Mouse (Mus musculus): Measurements from ENCODE around the gene Nxn. TPM values are rescaled to one million over a fixed set of nuclear protein-coding genes. Genes with fewer than 3 reads are reported as not detected.

The Nxn gene
- polyA plus RNA-seq (2015; fragmentation: Nextera tagmentation; extraction: Ambion mirVana), result 15.4 and 19.9 TPM in 2 replicates

DNA sequence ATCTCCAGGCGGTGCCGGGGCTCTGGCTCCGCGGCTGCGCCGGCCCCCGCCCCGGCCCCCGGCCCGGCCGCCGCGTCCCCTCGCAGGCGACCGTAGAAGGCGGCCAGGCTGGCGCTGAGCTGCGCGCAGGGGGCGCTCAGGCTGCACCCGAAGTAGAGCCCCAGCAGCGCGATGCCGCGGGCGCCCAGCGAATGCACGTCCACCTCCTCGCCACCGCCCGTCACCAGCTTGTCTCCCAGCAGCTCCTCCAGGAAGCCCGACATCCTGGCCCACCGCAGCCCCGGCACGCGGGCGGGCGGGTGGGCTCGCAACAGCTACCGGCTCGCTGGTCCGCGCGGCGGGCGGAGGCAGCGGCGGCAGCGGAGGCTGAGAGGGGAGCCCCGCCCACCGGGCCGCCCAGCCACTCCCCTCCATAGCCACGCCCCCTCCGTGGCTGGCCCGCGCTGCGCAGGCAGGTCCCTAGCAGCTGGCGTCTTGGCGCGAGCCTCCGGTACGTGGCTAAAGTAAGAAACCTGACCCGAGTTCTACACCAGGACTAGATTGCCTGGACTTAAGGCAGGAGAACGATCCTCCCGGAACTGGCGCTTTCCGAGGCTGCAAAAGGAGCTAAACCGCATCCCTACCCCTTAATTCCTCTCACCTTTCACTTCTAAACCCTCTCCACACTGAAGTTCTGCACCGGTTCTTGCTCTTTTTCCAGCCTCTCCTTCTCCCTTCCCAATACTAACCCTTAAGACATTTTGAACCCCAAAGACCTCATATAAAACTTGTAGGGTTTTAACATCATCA, at the start of gene Nxn:
TSS of gene Nxn (minus strand) at position 343 of the 789 bp plus-strand sequence.
- ATAC-seq (replicated peaks), result peak; percentile 85
- 1% methylated on average over 56 of the region's 70 CpGs for WGBS
- H3K9me3 ChIP-seq, result no peaks in the 10 kb centered on the region
- H3K4me3 ChIP-seq, result peak within 1 kb of the TSS; percentile 69
- peak within 1 kb of the TSS; percentile 82 for H3K4me2 ChIP-seq (replicated peaks)
- H3K27me3 ChIP-seq, result no peaks in the 10 kb centered on the region
- H3K9ac ChIP-seq (replicated peaks), result peak within 1 kb of the TSS; percentile 60
- H3K36me3 ChIP-seq, result no peaks in the 10 kb centered on the region
- peak within 1 kb of the TSS; percentile 78 for H3K27ac ChIP-seq (replicated peaks)
- peaks cover 43% of the 10 kb centered on the region for H3K4me1 ChIP-seq

DNA sequence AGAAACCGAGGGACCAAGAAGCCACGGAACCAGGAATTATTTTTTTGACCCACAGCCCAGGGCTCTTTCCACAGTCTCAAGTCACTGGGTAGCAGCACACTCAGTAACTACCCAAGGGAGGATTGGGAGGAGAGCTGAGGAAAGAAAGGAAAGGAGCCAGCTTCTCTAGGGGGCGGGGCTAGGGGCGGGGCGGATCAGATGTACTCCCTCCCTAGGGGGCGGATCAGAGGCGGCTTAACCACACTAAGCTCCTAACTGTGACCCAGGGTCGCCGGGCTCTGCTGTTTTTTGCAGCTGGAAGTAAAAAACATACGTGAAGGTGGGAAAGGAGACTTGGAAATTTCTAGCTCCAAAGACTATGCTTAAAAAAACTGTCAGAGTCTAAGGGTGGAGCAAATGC, 47.3 kb upstream of the Nxn start:
- H3K4me3 ChIP-seq, result no peak overlapping the region
- no peaks in the 10 kb centered on the region for H3K27me3 ChIP-seq
- no peak overlapping the region for H3K9ac ChIP-seq (replicated peaks)
- H3K27ac ChIP-seq (replicated peaks), result no peak overlapping the region
- peaks cover 51% of the 10 kb centered on the region for H3K4me1 ChIP-seq
- no peaks in the 10 kb centered on the region for H3K9me3 ChIP-seq
- 2% methylated on average over 10 of the region's 10 CpGs for WGBS
- H3K36me3 ChIP-seq, result peaks cover 9% of the 10 kb centered on the region; the same call in 1 of the 2 replicates
- H3K4me2 ChIP-seq (replicated peaks), result no peak overlapping the region
- ATAC-seq (replicated peaks), result no peak

DNA sequence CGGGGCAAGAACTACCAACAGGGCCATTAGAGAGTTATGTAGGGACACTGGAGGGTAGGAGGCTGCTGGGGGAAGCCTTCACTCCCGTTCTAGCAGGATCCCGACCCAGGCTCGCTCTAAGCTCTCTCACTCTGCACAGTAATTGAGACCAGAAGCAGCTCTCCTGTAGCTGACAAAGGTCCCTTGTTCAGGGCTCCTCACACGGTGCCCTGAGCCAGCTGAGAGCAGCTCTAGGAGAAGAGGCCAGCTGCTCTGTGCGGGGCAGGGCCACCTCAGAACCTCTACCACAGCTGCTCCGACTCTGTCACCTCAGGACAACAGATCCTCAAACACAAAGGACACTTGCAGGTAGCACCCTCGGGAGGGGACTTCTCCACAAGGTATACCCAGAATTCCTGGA, 46.5 kb upstream of the Nxn start:
- Histone ChIP-seq H3K36me3 (peaks cover 9% of the 10 kb centered on the region; the same call in 1 of the 2 replicates), H3K4me3 (no peak overlapping the region), H3K9ac (replicated peaks) (no peak overlapping the region), H3K9me3 (no peaks in the 10 kb centered on the region), H3K4me2 (replicated peaks) (no peak overlapping the region), H3K27me3 (no peaks in the 10 kb centered on the region), H3K4me1 (peaks cover 48% of the 10 kb centered on the region), H3K27ac (replicated peaks) (no peak overlapping the region)
- 24% methylated on average over 8 of the region's 8 CpGs for WGBS
- ATAC-seq (replicated peaks), result no peak

DNA sequence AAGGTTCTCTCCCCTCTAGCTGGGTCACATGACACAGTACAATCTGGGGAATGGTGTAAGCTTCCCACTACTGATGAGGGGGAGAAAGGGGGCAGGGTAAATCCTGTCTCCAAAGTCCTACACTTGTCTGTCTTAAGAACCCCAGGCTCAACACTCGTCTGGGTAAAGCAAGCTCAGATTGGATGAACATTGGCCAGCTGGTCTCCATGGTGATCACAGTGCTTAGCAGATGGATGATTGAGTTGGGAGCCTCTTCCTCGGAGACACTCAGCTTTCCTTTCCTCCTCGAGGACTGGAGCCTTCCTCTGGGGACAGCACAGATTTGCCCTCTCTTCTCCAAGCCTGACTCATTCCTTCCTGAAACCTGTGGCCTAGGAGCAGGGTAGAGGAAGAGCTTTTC, 40.7 kb upstream of the Nxn start:
- 13% methylated on average over 3 of the region's 3 CpGs for WGBS

DNA sequence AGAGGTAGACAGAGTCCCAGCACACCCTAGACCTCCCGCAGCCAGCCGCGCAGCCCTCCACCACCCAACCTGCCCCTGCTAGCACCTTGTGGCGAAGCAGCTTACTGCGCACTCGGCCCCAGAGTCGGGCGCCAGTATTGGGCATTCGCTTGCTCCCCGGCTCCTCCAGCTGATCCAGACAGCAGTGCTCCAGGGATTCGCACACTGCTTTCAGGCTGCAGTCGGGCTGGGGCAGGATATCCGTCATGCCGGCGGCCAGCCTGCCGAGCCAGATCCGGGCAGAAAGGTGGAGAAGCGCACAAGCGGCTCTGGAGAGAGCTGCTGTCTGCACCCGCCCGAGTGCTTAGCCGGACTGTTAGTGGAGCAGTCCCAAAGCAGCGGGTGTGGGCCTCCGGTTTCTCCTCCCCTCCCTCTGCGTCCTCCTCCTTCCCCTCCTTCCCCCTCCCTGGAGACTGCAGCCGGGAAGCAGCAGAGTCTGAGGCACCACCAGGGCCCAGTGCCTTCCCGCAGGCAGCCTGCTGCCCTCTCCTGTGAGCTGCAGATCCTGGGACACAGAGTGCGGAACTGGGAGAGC, 38.0 kb upstream of the Nxn start:
- WGBS, result 6% methylated on average over 28 of the region's 28 CpGs
- Histone ChIP-seq H3K4me1 (peaks cover 37% of the 10 kb centered on the region), H3K9me3 (no peaks in the 10 kb centered on the region), H3K4me3 (peak overlapping the region; percentile 20), H3K36me3 (peaks cover 19% of the 10 kb centered on the region), H3K9ac (replicated peaks) (no peak overlapping the region; the same call in 1 of the 2 replicates), H3K27me3 (no peaks in the 10 kb centered on the region), H3K27ac (replicated peaks) (peak overlapping the region; percentile 37), H3K4me2 (replicated peaks) (peak overlapping the region; percentile 35)
- ATAC-seq (replicated peaks), result 0 out of 2 replicates have a peak, but pooled peaks have one; percentile 36

More for the DNA sequence above, 40.7 kb upstream of the Nxn start:
- H3K36me3 ChIP-seq, result peaks cover 15% of the 10 kb centered on the region
- H3K27me3 ChIP-seq, result no peaks in the 10 kb centered on the region
- ATAC-seq (replicated peaks), result peak; percentile 36; the same call in 1 of the 2 replicates
- no peak overlapping the region for H3K4me3 ChIP-seq
- H3K4me1 ChIP-seq, result peaks cover 37% of the 10 kb centered on the region
- no peak overlapping the region for H3K9ac ChIP-seq (replicated peaks)
- no peaks in the 10 kb centered on the region for H3K9me3 ChIP-seq
- peak overlapping the region; percentile 42 for H3K27ac ChIP-seq (replicated peaks)
- no peak overlapping the region for H3K4me2 ChIP-seq (replicated peaks)

DNA sequence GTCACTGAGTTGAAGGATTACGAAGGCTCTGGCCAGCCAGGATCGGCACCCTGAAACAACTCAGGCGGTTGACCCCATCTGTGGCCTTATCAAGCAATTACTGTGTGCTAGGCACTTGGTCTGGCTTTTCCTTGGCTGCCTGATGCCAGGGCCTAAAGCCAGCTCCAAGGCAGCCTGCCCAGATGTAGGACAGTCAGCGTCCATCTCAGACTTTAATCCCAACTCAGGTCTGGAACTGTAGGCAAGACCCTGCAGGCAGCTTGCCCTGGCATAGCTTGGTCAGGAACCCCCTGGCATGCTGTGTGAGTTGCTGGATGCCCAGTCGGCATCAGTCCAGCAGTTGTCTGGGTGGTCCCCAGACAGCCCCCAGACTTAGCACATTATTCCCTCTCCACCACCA, 37.1 kb upstream of the Nxn start:
- Histone ChIP-seq H3K9me3 (no peaks in the 10 kb centered on the region), H3K27ac (replicated peaks) (no peak overlapping the region), H3K36me3 (peaks cover 19% of the 10 kb centered on the region), H3K9ac (replicated peaks) (no peak overlapping the region), H3K4me1 (peaks cover 37% of the 10 kb centered on the region), H3K27me3 (no peaks in the 10 kb centered on the region), H3K4me3 (no peak overlapping the region), H3K4me2 (replicated peaks) (no peak overlapping the region)
- ATAC-seq (replicated peaks), result no peak
- WGBS, result 77% methylated on average over 5 of the region's 5 CpGs

DNA sequence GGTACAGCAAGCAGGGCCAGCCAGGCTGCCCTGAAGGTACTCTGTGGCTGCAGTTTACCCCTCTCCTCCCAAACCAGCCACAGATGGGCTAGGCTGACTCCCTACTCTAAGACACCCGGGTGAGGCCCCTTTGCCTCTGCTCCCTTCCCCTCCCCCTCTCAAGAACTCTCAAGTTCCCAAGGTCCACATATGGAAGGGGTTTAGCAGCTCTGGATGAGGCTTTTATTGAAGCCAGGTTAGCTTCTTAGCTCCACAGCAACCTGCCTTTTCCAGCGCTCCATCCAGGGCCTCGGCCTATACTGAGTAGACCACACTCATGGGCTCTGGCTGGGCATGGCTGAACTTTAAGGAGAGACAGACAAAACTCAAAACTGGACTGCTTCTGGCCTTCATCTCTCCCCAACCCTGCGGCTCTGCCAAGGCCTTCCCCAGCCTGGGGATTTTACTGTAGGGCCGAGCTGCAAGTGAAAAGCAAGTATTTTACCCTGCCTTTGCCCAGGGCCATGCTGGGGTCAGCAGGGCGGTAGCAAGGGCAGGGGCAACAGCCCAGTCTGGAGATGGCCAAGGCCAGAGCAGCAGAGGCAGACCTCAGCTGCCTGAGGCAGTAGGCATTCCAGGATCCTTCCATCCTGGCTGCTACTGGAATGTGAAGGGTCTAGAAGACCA, 31.2 kb upstream of the Nxn start:
- Histone ChIP-seq H3K36me3 (peaks cover 13% of the 10 kb centered on the region; the same call in 1 of the 2 replicates), H3K4me3 (no peak overlapping the region), H3K27ac (replicated peaks) (peak overlapping the region; percentile 22; the same call in 1 of the 2 replicates), H3K9ac (replicated peaks) (no peak overlapping the region), H3K9me3 (no peaks in the 10 kb centered on the region), H3K4me1 (peaks cover 4% of the 10 kb centered on the region; the same call in 1 of the 2 replicates), H3K4me2 (replicated peaks) (no peak overlapping the region), H3K27me3 (no peaks in the 10 kb centered on the region)
- no peak for ATAC-seq (replicated peaks)
- 76% methylated on average over 6 of the region's 6 CpGs for WGBS

DNA sequence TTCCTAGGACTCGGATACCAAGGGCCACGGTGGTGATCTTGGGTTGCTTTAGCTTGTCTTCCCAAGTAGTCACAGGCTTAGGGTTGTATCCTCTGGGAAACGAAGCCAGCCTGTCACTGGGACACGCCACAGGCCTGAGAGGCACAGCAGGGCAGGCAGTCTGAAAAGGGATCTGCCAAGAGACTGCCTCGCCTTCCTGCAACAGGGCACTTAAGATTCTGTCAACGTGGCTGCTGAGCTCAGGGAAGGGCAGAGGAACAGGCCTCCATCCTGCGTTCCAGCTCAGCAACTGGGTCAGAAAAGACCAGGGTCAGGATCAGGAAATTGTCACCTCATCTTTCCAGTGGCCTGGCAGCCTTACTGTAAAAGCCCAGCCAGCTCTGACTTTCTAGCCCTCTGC, 30.6 kb upstream of the Nxn start:
- Histone ChIP-seq H3K9me3 (no peaks in the 10 kb centered on the region), H3K4me3 (no peak overlapping the region), H3K27ac (replicated peaks) (peak overlapping the region; percentile 22; the same call in 1 of the 2 replicates), H3K4me2 (replicated peaks) (no peak overlapping the region), H3K27me3 (no peaks in the 10 kb centered on the region), H3K4me1 (peaks cover 4% of the 10 kb centered on the region; the same call in 1 of the 2 replicates), H3K9ac (replicated peaks) (no peak overlapping the region), H3K36me3 (peaks cover 18% of the 10 kb centered on the region; the same call in 1 of the 2 replicates)
- 60% methylated on average over 7 of the region's 7 CpGs for WGBS
- ATAC-seq (replicated peaks), result no peak

DNA sequence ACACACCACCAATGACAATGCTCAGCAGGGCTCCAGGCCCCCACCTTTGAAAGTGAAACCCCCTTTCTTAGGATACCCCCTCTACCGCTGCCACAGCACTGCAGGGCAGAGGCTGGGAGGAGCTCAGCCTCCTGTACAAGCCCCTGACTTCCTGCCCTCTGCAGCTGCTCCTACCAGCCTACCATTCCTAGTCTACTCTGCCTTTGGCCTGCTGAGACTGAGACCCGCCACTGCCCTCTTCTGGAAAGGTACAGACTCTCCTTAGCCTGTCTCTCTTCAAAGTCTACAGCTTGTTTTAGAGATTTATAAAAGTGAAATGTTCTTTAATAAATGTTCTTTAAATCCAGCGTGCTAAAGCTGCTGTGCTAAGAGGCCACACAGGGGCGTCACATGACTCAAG, 30.1 kb upstream of the Nxn start:
- Histone ChIP-seq H3K36me3 (peaks cover 20% of the 10 kb centered on the region; the same call in 1 of the 2 replicates), H3K27ac (replicated peaks) (no peak overlapping the region)

DNA sequence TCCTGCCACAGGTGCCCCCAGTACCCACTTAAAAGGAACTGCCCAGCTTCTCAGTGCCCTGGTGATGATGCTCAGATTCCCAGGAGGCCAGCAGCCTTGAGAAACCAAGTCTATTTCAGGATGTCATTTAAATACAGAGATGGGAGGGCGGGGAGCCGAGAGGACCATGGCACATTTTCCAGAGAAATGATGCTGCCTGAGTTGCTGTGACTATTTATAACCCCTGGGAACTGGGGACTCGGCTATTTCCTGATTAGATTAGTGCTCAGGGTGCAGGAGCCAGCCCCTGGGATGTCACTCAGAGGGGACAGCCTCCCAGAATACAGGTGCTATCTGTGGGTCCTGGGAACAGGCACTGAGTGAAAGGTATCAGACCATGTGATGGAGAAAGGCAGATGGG, 28.8 kb upstream of the Nxn start:
- Histone ChIP-seq H3K27ac (replicated peaks) (no peak overlapping the region), H3K4me3 (no peak overlapping the region), H3K4me1 (peaks cover 4% of the 10 kb centered on the region; the same call in 1 of the 2 replicates), H3K9me3 (no peaks in the 10 kb centered on the region), H3K27me3 (no peaks in the 10 kb centered on the region), H3K36me3 (peaks cover 25% of the 10 kb centered on the region), H3K9ac (replicated peaks) (no peak overlapping the region), H3K4me2 (replicated peaks) (no peak overlapping the region)
- no peak for ATAC-seq (replicated peaks)
- WGBS, result 92% methylated on average over 3 of the region's 3 CpGs

More for the DNA sequence above, 30.1 kb upstream of the Nxn start:
- Histone ChIP-seq H3K4me1 (peaks cover 4% of the 10 kb centered on the region; the same call in 1 of the 2 replicates), H3K4me3 (no peak overlapping the region), H3K9ac (replicated peaks) (no peak overlapping the region), H3K27me3 (no peaks in the 10 kb centered on the region), H3K4me2 (replicated peaks) (no peak overlapping the region), H3K9me3 (no peaks in the 10 kb centered on the region)
- no peak for ATAC-seq (replicated peaks)
- WGBS, result 61% methylated on average over 4 of the region's 4 CpGs

DNA sequence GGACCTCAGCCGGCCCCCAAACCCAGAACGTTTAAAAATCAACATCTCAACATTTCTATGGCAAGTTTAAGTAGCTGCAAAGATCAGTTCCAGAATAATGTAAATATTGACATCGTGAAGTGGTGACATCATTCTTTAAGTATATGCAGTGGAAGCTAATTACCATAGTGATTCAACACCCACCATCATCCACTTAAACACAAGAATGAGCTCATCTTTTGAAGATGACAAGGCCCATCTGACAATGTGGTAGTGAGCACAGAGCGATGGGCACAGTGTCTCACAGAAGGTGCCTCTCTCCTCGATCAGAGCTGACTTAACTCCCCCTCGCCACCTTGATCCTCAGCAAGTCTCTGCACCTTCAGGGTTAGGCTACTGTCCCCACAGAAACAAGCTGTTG, 26.8 kb upstream of the Nxn start:
- H3K9me3 ChIP-seq, result no peaks in the 10 kb centered on the region
- no peak overlapping the region for H3K4me2 ChIP-seq (replicated peaks)
- H3K36me3 ChIP-seq, result peaks cover 33% of the 10 kb centered on the region
- 53% methylated on average over 6 of the region's 6 CpGs for WGBS
- H3K9ac ChIP-seq (replicated peaks), result no peak overlapping the region
- no peaks in the 10 kb centered on the region for H3K27me3 ChIP-seq
- no peak overlapping the region for H3K4me3 ChIP-seq
- ATAC-seq (replicated peaks), result no peak; the same call in 1 of the 2 replicates
- H3K4me1 ChIP-seq, result peaks cover 4% of the 10 kb centered on the region; the same call in 1 of the 2 replicates
- H3K27ac ChIP-seq (replicated peaks), result peak overlapping the region; percentile 47; the same call in 1 of the 2 replicates

DNA sequence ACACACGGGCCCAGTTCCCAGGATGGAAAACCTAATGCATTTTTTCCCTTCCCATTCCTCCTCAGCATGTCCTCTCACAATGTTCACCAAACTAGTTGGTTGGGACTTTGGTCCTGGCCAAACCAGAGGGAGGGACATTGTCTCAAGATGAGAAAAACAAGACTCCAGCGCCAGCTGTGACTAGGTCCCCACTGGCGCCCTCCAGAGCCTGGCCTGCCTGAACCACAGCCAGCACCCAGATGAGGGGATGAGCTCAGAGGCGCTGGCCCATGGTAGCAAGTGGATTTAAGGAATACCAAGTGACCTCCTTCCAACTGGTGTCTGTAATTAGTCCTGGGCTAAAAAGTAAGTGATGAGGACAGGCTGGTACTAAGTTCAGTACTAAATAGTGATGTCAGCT, 22.0 kb upstream of the Nxn start:
- no peak overlapping the region for H3K4me3 ChIP-seq
- H3K36me3 ChIP-seq, result peaks cover 79% of the 10 kb centered on the region
- H3K9me3 ChIP-seq, result no peaks in the 10 kb centered on the region
- WGBS, result 68% methylated on average over 4 of the region's 4 CpGs
- no peak for ATAC-seq (replicated peaks)
- H3K9ac ChIP-seq (replicated peaks), result no peak overlapping the region
- peaks cover 11% of the 10 kb centered on the region for H3K4me1 ChIP-seq
- H3K4me2 ChIP-seq (replicated peaks), result no peak overlapping the region
- H3K27me3 ChIP-seq, result no peaks in the 10 kb centered on the region
- H3K27ac ChIP-seq (replicated peaks), result no peak overlapping the region

All from forebrain, embryonic 15.5 days (tissue).